Mouse (Mus musculus): ENCODE data around the gene Gnb2.

The Gnb2 gene

GRCm38 (mm10) chr5:137533117-137533827 lies at the start of gene Gnb2, which contains the start of gene Epo:
TSS of gene Gnb2 (minus strand) at chr5:137533510.
TSS of gene Epo (minus strand) at chr5:137533242.
- DNase-seq, result peak; percentile 97

GRCm38 (mm10) chr5:137582702-137583101 lies 49.4 kb upstream of the Gnb2 start:
- DNase-seq, result no peak

- no peak for DNase-seq
These were observed 46.9 kb upstream of the Gnb2 start for GRCm38 (mm10) chr5:137580246-137580645.

- DNase-seq, result peak; percentile 57
These were observed 41.2 kb upstream of the Gnb2 start for GRCm38 (mm10) chr5:137574470-137574901.

GRCm38 (mm10) chr5:137570691-137571586 lies 37.6 kb upstream of the Gnb2 start:
- no peak for DNase-seq

- DNase-seq, result no peak
These were observed 36.9 kb upstream of the Gnb2 start for GRCm38 (mm10) chr5:137570181-137570580.

GRCm38 (mm10) chr5:137569665-137570064 lies 36.4 kb upstream of the Gnb2 start, which contains the start of gene Tfr2:
TSS of gene Tfr2 (plus strand) at chr5:137569840.
- no peak for DNase-seq

- no peak for DNase-seq
These were observed 35.7 kb upstream of the Gnb2 start for GRCm38 (mm10) chr5:137569031-137569430.

- no peak for DNase-seq
These were observed 35.0 kb upstream of the Gnb2 start for GRCm38 (mm10) chr5:137568223-137568798.

GRCm38 (mm10) chr5:137566416-137566815 lies 33.1 kb upstream of the Gnb2 start:
- DNase-seq, result no peak

GRCm38 (mm10) chr5:137565744-137566143 lies 32.4 kb upstream of the Gnb2 start:
- DNase-seq, result no peak

- DNase-seq, result peak; percentile 52
These were observed 29.7 kb upstream of the Gnb2 start for GRCm38 (mm10) chr5:137562965-137563364.

GRCm38 (mm10) chr5:137561556-137561955 lies 28.2 kb upstream of the Gnb2 start:
- DNase-seq, result peak; percentile 46

GRCm38 (mm10) chr5:137553898-137554297 lies 20.6 kb upstream of the Gnb2 start:
- no peak for DNase-seq

GRCm38 (mm10) chr5:137553411-137553837 lies 20.1 kb upstream of the Gnb2 start, which contains the start of gene Actl6b:
TSS of gene Actl6b (plus strand) at chr5:137553517.
- peak; percentile 94 for DNase-seq

GRCm38 (mm10) chr5:137553000-137553399 lies 19.7 kb upstream of the Gnb2 start:
- no peak for DNase-seq

GRCm38 (mm10) chr5:137551119-137551518 lies 17.8 kb upstream of the Gnb2 start:
- no peak for DNase-seq

GRCm38 (mm10) chr5:137549840-137550239 lies 16.5 kb upstream of the Gnb2 start:
- no peak for DNase-seq

GRCm38 (mm10) chr5:137545596-137545995 lies 12.3 kb upstream of the Gnb2 start:
- DNase-seq, result no peak

GRCm38 (mm10) chr5:137544926-137545325 lies 11.6 kb upstream of the Gnb2 start:
- DNase-seq, result no peak

GRCm38 (mm10) chr5:137541768-137542540 lies 8.6 kb upstream of the Gnb2 start:
- DNase-seq, result no peak

GRCm38 (mm10) chr5:137540991-137541390 lies 7.7 kb upstream of the Gnb2 start:
- no peak for DNase-seq
